Mouse (Mus musculus): ENCODE measurements around the gene Ube2j1. TPM values are rescaled to one million over a fixed set of nuclear protein-coding genes. Genes with fewer than 3 reads are reported as not detected.

The Ube2j1 gene
- polyA plus RNA-seq, 1 experiment from 2014 or later = 54.6 TPM

DNA sequence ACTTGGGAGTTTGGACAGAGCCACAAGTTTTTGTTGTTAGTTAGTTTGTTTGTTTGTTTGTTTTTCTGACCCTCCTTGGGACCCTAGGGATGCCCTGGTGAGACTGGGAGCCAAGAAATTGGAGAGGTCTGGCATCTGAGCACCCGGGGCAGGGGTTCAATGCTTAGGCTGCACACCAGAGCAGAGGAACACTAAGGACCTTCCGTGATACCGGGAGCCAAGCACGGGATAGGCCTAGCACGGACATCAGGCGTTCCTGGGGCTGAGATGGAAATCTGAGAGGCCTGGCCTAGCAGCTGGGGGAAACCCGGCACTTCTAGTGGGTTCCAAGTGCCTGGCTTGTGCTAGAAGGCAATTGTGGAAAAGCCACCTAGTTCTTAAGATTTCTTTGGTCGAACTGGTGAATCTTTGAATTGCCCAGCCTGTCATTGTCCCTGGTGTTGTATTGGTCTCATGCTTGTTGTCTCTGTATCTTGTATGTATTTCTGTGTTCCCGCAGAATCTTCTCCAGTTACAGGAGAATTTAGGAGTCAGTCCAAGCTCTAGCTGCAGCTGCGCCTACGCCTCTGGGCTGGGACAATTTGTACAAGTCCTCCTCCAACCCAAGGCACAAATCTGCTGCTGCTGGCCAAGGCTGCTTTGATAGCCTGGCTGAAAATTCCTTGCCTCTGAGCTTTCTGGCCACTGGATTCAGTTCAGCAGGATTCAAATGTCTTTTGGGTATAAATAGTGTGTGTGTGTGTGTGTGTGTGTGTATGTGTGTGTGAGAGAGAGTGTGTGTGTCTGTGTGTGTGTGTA lies 26.9 kb downstream of the Ube2j1 start:
- no peak overlapping the region for H3K27ac ChIP-seq (ENCODE audit: low read depth, low read length)
- DNase-seq (ENCODE audit: low spot score) (no peak), ATAC-seq (replicated peaks; ENCODE audit: low FRiP score) (no peak)
- H3K4me3 ChIP-seq (ENCODE audit: low read depth, low read length) = no peak overlapping the region
- no peaks in the 10 kb centered on the region for H3K4me1 ChIP-seq (replicated peaks; ENCODE audit: control insufficient read depth, insufficient read depth, low read length)
- H3K9me3 ChIP-seq (ENCODE audit: control insufficient read depth, low read length) = no peaks in the 10 kb centered on the region
- H3K36me3 ChIP-seq (ENCODE audit: control insufficient read depth, insufficient read depth, low read length) = no peaks in the 10 kb centered on the region
- no peak overlapping the region for H3K9ac ChIP-seq (ENCODE audit: low read length)
- 80% methylated on average over 11 of the region's 11 CpGs for WGBS
- H3K4me2 ChIP-seq (ENCODE audit: low read depth, low read length, severe bottlenecking) = no peak overlapping the region
- H3K27me3 ChIP-seq (ENCODE audit: control insufficient read depth, insufficient read depth, low read length) = no peaks in the 10 kb centered on the region

DNA sequence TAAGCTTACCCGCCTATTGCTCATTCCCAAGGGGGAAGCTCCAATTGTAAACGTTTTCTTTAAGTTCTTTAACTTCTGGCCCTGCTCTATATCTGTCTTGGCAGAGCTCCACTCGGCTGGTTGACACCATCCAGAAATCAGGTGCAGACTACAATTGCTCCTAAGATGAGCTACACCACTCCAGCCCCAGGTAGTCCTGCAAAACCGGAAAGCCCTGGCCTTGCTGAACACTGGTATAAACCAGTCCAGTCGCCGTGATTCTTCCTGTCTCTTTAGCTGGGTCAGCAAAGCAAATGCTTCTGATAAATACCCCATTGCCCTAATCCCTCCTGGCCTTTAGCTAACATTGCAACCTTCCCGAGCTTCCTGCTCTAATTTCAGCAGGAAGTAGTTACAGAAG lies 29.9 kb downstream of the Ube2j1 start:
- Histone ChIP-seq H3K4me3 (ENCODE audit: low read depth, low read length) (no peak overlapping the region), H3K27ac (ENCODE audit: low read depth, low read length) (no peak overlapping the region), H3K9me3 (ENCODE audit: control insufficient read depth, low read length) (no peaks in the 10 kb centered on the region), H3K4me1 (replicated peaks; ENCODE audit: control insufficient read depth, insufficient read depth, low read length) (no peaks in the 10 kb centered on the region), H3K9ac (ENCODE audit: low read length) (no peak overlapping the region), H3K36me3 (ENCODE audit: control insufficient read depth, insufficient read depth, low read length) (no peaks in the 10 kb centered on the region), H3K27me3 (ENCODE audit: control insufficient read depth, insufficient read depth, low read length) (no peaks in the 10 kb centered on the region), H3K4me2 (ENCODE audit: low read depth, low read length, severe bottlenecking) (no peak overlapping the region)
- DNase-seq (ENCODE audit: low spot score) = peak; percentile 37
- no peak for ATAC-seq (replicated peaks; ENCODE audit: low FRiP score)
- 60% methylated on average over 7 of the region's 7 CpGs for WGBS

DNA sequence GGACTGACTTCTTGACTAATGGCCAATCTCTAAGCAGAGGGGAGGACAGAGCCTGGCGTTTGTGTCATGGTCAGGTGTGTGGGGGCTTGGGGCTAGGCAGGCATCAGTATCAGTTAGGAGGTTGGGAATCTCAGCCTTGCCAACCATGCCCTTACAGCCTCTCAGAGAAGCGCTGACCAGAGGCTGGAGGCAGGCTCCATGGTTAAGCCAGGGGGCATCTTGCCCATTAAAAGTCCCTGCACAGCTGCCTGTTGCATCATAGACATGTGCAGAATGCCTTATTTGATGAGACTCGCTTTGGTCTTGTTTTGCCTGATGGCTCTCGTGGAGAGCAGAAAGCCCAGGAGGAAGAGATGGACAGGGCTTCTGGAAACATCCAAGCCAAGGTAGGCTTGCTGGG lies 31.8 kb downstream of the Ube2j1 start, which contains the start of gene Gabrr2:
Gene Gabrr2, plus strand, starts transcription at position 19 of the 400 bp plus-strand sequence.
- no peaks in the 10 kb centered on the region for H3K27me3 ChIP-seq (ENCODE audit: control insufficient read depth, insufficient read depth, low read length)
- no peak within 1 kb of the TSS for H3K27ac ChIP-seq (ENCODE audit: low read depth, low read length)
- no peaks in the 10 kb centered on the region for H3K36me3 ChIP-seq (ENCODE audit: control insufficient read depth, insufficient read depth, low read length)
- DNase-seq (ENCODE audit: low spot score) (peak; percentile 17), ATAC-seq (replicated peaks; ENCODE audit: low FRiP score) (no peak)
- H3K4me1 ChIP-seq (replicated peaks; ENCODE audit: control insufficient read depth, insufficient read depth, low read length) = no peaks in the 10 kb centered on the region
- H3K4me2 ChIP-seq (ENCODE audit: low read depth, low read length, severe bottlenecking) = no peak within 1 kb of the TSS
- no peak within 1 kb of the TSS for H3K9ac ChIP-seq (ENCODE audit: low read length)
- 85% methylated on average over 4 of the region's 4 CpGs for WGBS
- no peak within 1 kb of the TSS for H3K4me3 ChIP-seq (ENCODE audit: low read depth, low read length)
- no peaks in the 10 kb centered on the region for H3K9me3 ChIP-seq (ENCODE audit: control insufficient read depth, low read length)

DNA sequence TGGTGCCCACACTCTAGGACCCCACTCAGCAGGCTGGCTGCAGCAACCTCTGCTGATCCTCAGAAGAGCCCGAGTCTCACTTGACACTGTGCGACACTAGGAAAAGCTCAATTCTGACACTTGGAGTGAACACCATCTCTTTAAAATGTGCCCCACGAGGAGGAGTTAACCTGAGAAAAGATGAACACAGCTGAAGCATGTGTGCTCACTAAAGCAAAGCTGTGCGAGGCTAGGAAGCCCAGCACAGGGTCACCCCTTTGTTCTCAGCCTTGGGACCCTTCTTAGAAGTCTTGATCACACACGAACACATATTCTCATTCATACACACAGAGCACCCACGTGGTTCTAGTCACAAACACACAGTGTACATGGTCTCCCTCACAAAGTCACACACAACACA lies 33.8 kb downstream of the Ube2j1 start:
- 75% methylated on average over 6 of the region's 6 CpGs for WGBS
- Histone ChIP-seq H3K4me1 (replicated peaks; ENCODE audit: control insufficient read depth, insufficient read depth, low read length) (no peaks in the 10 kb centered on the region), H3K9me3 (ENCODE audit: control insufficient read depth, low read length) (no peaks in the 10 kb centered on the region), H3K27me3 (ENCODE audit: control insufficient read depth, insufficient read depth, low read length) (no peaks in the 10 kb centered on the region), H3K9ac (ENCODE audit: low read length) (no peak overlapping the region), H3K4me3 (ENCODE audit: low read depth, low read length) (no peak overlapping the region), H3K4me2 (ENCODE audit: low read depth, low read length, severe bottlenecking) (no peak overlapping the region), H3K27ac (ENCODE audit: low read depth, low read length) (no peak overlapping the region), H3K36me3 (ENCODE audit: control insufficient read depth, insufficient read depth, low read length) (no peaks in the 10 kb centered on the region)
- ATAC-seq (replicated peaks; ENCODE audit: low FRiP score) = no peak
- peak; percentile 32 for DNase-seq (ENCODE audit: low spot score)

DNA sequence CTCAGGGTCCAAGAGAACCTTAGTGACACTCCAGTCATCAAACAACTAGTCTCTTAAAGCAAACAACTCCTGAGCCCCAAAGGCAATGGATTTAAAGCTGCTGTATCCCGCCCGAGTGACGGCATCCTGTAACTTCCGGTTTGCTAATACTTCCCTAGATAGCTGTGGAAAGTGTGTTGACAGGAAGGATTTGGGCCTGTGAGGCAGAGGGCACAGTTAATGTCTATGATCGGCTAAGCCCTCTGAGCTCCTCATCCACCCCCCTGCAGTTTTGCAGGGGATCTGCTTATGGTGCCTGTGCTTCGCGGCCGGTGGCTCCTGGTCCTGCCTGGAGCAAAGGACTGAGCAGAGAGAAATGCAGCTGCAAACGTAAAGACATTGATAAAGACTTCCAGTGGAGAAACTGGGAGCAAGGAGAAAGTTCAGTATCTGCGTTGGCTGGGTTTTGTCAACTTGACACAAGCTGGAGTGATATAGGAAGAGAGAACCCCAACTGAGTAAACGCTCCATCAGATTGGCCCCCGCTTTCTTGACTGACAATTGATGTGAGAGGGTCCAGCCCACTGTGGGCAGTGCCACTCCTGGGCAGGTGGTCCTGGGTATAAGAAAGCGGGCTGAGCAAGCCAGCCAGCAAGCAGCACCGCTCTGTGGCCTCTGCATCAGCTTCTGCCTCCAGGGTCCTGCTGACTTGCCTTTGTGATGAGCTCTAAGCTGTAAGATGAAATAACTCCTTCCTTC lies 35.2 kb downstream of the Ube2j1 start:
- no peak overlapping the region for H3K4me3 ChIP-seq (ENCODE audit: low read depth, low read length)
- no peaks in the 10 kb centered on the region for H3K9me3 ChIP-seq (ENCODE audit: control insufficient read depth, low read length)
- H3K36me3 ChIP-seq (ENCODE audit: control insufficient read depth, insufficient read depth, low read length) = no peaks in the 10 kb centered on the region
- DNase-seq (ENCODE audit: low spot score) (peak; percentile 44), ATAC-seq (replicated peaks; ENCODE audit: low FRiP score) (no peak)
- H3K27me3 ChIP-seq (ENCODE audit: control insufficient read depth, insufficient read depth, low read length) = no peaks in the 10 kb centered on the region
- H3K9ac ChIP-seq (ENCODE audit: low read length) = no peak overlapping the region
- WGBS = 70% methylated on average over 14 of the region's 14 CpGs
- no peak overlapping the region for H3K4me2 ChIP-seq (ENCODE audit: low read depth, low read length, severe bottlenecking)
- no peak overlapping the region for H3K27ac ChIP-seq (ENCODE audit: low read depth, low read length)
- H3K4me1 ChIP-seq (replicated peaks; ENCODE audit: control insufficient read depth, insufficient read depth, low read length) = no peaks in the 10 kb centered on the region

DNA sequence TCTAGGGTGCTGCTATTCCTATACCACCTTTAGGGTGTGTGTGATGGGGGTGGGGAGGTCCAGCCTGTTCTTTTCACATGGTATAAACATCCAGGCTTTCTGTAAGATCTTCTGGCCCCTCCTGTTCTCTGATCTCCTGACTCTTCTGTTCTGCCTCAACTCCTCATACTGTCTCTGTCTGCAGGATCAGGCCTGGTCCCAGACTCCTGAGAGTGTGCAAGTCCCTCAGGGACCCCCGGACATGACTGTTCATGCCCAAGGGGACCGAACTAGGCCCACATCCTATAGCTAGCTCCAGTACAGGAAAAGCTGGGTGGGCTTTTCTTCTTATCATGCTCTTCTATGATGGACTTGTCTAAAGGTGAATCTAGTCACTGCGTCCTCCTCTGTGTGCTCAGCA lies 36.1 kb downstream of the Ube2j1 start:
- no peaks in the 10 kb centered on the region for H3K36me3 ChIP-seq (ENCODE audit: control insufficient read depth, insufficient read depth, low read length)
- ATAC-seq (replicated peaks; ENCODE audit: low FRiP score) (no peak), DNase-seq (ENCODE audit: low spot score) (peak; percentile 28)
- no peaks in the 10 kb centered on the region for H3K27me3 ChIP-seq (ENCODE audit: control insufficient read depth, insufficient read depth, low read length)
- H3K4me2 ChIP-seq (ENCODE audit: low read depth, low read length, severe bottlenecking) = no peak overlapping the region
- no peaks in the 10 kb centered on the region for H3K9me3 ChIP-seq (ENCODE audit: control insufficient read depth, low read length)
- H3K9ac ChIP-seq (ENCODE audit: low read length) = no peak overlapping the region
- WGBS = 95% methylated on average over 3 of the region's 3 CpGs
- H3K27ac ChIP-seq (ENCODE audit: low read depth, low read length) = no peak overlapping the region
- H3K4me3 ChIP-seq (ENCODE audit: low read depth, low read length) = no peak overlapping the region
- no peaks in the 10 kb centered on the region for H3K4me1 ChIP-seq (replicated peaks; ENCODE audit: control insufficient read depth, insufficient read depth, low read length)

DNA sequence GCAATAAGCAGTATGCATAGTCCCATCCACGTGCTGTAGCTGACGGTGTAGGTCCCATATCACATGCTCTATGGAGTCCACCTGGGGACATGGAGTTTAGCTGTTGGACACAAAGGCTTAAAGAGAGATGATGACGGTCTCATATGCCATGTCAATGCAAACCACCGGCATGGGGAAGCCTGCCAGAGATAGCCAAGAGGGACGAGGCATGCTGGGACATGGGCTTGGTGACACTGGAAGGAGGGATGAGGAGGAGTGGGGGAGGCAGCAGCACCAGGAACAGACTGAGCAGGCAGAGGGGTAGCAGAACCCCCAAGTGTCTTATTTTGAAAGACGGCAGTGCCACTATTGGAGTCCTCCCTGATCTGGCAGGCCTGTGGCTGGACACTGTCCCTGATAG lies 36.6 kb downstream of the Ube2j1 start:
- H3K9me3 ChIP-seq (ENCODE audit: control insufficient read depth, low read length) = no peaks in the 10 kb centered on the region
- no peaks in the 10 kb centered on the region for H3K36me3 ChIP-seq (ENCODE audit: control insufficient read depth, insufficient read depth, low read length)
- WGBS = 90% methylated on average over 6 of the region's 6 CpGs
- no peak overlapping the region for H3K4me3 ChIP-seq (ENCODE audit: low read depth, low read length)
- no peak overlapping the region for H3K9ac ChIP-seq (ENCODE audit: low read length)
- H3K4me2 ChIP-seq (ENCODE audit: low read depth, low read length, severe bottlenecking) = no peak overlapping the region
- no peaks in the 10 kb centered on the region for H3K27me3 ChIP-seq (ENCODE audit: control insufficient read depth, insufficient read depth, low read length)
- H3K4me1 ChIP-seq (replicated peaks; ENCODE audit: control insufficient read depth, insufficient read depth, low read length) = no peaks in the 10 kb centered on the region
- DNase-seq (ENCODE audit: low spot score) (peak; percentile 20), ATAC-seq (replicated peaks; ENCODE audit: low FRiP score) (no peak)
- H3K27ac ChIP-seq (ENCODE audit: low read depth, low read length) = no peak overlapping the region

DNA sequence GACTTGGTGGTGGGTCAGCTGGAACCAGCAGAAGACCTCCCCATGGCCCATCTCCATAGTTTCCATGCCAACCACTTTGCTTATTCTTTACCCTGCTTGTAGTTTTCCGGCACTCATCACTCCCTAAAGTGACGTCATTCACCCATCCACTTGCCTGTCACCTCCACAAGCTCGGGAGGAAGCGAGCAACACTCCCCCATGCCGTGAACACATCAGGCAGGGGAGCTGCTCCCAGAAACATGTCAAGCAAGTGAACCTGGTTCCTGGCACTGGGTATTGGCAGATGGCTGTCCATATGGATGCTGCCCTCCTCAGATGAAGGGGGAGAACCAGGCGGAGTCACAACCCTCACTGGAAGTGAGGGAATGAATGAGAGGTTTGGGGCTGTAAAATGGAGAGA lies 37.7 kb downstream of the Ube2j1 start:
- no peaks in the 10 kb centered on the region for H3K4me1 ChIP-seq (replicated peaks; ENCODE audit: control insufficient read depth, insufficient read depth, low read length)
- no peak overlapping the region for H3K4me3 ChIP-seq (ENCODE audit: low read depth, low read length)
- H3K27me3 ChIP-seq (ENCODE audit: control insufficient read depth, insufficient read depth, low read length) = no peaks in the 10 kb centered on the region
- no peak overlapping the region for H3K4me2 ChIP-seq (ENCODE audit: low read depth, low read length, severe bottlenecking)
- DNase-seq (ENCODE audit: low spot score) (peak; percentile 43), ATAC-seq (replicated peaks; ENCODE audit: low FRiP score) (no peak)
- H3K9me3 ChIP-seq (ENCODE audit: control insufficient read depth, low read length) = no peaks in the 10 kb centered on the region
- no peaks in the 10 kb centered on the region for H3K36me3 ChIP-seq (ENCODE audit: control insufficient read depth, insufficient read depth, low read length)
- 75% methylated on average over 6 of the region's 6 CpGs for WGBS
- no peak overlapping the region for H3K27ac ChIP-seq (ENCODE audit: low read depth, low read length)
- H3K9ac ChIP-seq (ENCODE audit: low read length) = no peak overlapping the region
